Mouse (Mus musculus) hindbrain, postnatal 0 days (tissue): ENCODE measurements around the gene Kmt5a. TPM values are rescaled to one million over a fixed set of nuclear protein-coding genes. Genes with fewer than 3 reads are reported as not detected.

Experiments used
- ATAC-seq: fragments of 200-750 bp; cut with Nextera tagmentation; 2 replicates; pipeline ENCODE4 v1.8.0; 2017; ENCODE audit warnings: mild to moderate bottlenecking, moderate TSS enrichment, moderate library complexity
- DNase-seq: peaks from one replicate; pipeline ENCODE4 v3.0.0-alpha.2; 2015; ENCODE audit warnings: low spot score
- H3K27ac ChIP-seq: fragments of 300-500 bp; sonication (generic); 2 replicates; pipeline ENCODE4 v1.5.1; 2014; ENCODE audit warnings: mild to moderate bottlenecking
- H3K27me3 ChIP-seq: fragments of 300-500 bp; sonication (generic); 2 replicates; pipeline ENCODE4 v1.6.1; 2014; ENCODE audit warnings: low read length, mixed read lengths; ENCODE audit not compliant: insufficient read depth
- H3K36me3 ChIP-seq: fragments of 300-500 bp; sonication (generic); 2 replicates; pipeline ENCODE4 v1.6.1; 2014; ENCODE audit warnings: low read length, mixed read lengths; ENCODE audit not compliant: insufficient read depth
- H3K4me1 ChIP-seq: fragments of 300-500 bp; sonication (generic); 2 replicates; pipeline ENCODE4 v1.6.1; 2014; ENCODE audit warnings: antibody characterized with exemption, low read length, mixed read lengths; ENCODE audit not compliant: insufficient read depth
- H3K4me2 ChIP-seq: fragments of 300-500 bp; sonication (generic); 2 replicates; pipeline ENCODE4 v1.6.1; 2014; ENCODE audit warnings: low read depth, mild to moderate bottlenecking, low read length, moderate library complexity, mixed read lengths
- H3K4me3 ChIP-seq: fragments of 300-500 bp; sonication (generic); 2 replicates; pipeline ENCODE4 v1.5.1; 2014; ENCODE audit warnings: low read length
- H3K9ac ChIP-seq: fragments of 300-500 bp; sonication (generic); replicated peaks from 2 replicates; pipeline ENCODE4 v1.6.1; 2014; ENCODE audit warnings: mild to moderate bottlenecking, low read length, moderate library complexity, mixed read lengths
- H3K9me3 ChIP-seq: fragments of 300-500 bp; sonication (generic); 2 replicates; pipeline ENCODE4 v1.6.1; 2016; ENCODE audit warnings: low read length, mixed read lengths
- CTCF ChIP-seq: IDR thresholded peaks from 2 replicates; pipeline ENCODE4 v1.5.1; 2016; ENCODE audit warnings: antibody characterized with exemption, control low read depth, low read depth
- WGBS: fragments of 180-500 bp; shearing (Covaris S2); extraction: QIAGEN DNeasy Blood & Tissue Kit; methylation state at CpG from one replicate; pipeline ENCODE4 v1.1.7; 2014; 5-methylcytosine and 5-hydroxymethylcytosine counted together
- polyA plus RNA-seq: library from polyadenylated mRNA; unstranded; fragments of >200 nt; fragmentation: Nextera tagmentation; extraction: Ambion mirVana; gene quantifications from 2 replicates; pipeline ENCODE4 v1.2.1, GENCODE M21; 2015
- total RNA-seq: library from RNA; depleted of rRNA; stranded (reverse); fragments of >200 nt; gene quantifications from 2 replicates; pipeline ENCODE4 v1.2.3, GENCODE M21; 2014

Kmt5a gene
- total and polyA plus RNA-seq, 2 experiments from 2014 or later, result 20.5 to 48.5 TPM

GRCm38 (mm10) chr5:124482436-124482965 is 42.8 kb downstream of the Kmt5a start:
- ATAC-seq, result no peak

DNA sequence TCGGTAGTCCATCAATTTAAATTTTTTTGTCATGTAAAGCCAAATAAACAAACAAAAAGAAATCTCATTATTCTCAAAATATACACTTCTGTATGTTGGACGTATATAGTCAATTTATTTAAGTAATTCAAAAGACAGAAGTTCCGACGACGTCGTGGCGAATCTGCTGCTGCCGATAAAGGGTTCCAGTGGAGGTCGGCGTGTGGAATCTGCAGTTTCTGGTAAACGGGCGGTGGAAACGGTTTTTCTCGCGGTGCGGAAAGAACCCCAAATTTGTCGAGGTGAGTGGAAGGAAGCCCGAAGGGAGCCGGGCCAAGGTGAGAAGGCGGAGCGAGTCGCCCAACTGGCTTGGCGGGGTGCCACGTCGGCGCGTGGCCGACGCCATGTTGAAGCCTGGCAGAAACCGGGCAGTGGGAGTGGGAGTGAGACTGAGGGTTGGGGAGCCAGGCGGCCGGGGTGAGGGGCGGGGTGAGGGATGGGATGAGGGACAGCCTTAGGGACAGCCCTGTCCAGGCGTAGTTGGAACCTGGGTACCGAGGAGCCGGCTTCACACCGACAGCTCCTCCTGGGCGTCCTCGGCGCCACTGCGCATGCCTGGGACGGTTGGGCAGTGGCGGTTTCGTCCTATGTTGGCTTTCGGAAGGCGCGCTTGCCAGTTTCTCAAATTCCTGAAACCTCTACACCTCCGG is 43.4 kb downstream of the Kmt5a start, which contains the start of gene Snrnp35:
Gene Snrnp35, plus strand, starts transcription at position 169 of the 689 bp plus-strand sequence.
- under 1% methylated on average over 46 of the region's 48 CpGs for WGBS
- Histone ChIP-seq H3K36me3 (no peaks in the 10 kb centered on the region), H3K4me3 (peak within 1 kb of the TSS; percentile 68), H3K27ac (peak within 1 kb of the TSS; percentile 98), H3K9ac (peak within 1 kb of the TSS; percentile 70), H3K9me3 (no peaks in the 10 kb centered on the region), H3K4me2 (peak within 1 kb of the TSS; percentile 79), H3K4me1 (peaks cover 5% of the 10 kb centered on the region), H3K27me3 (no peaks in the 10 kb centered on the region)
- peak; percentile 94 for DNase-seq
- TF ChIP-seq CTCF, result peak; percentile 16; the same call in 1 of the 2 replicates
- ATAC-seq, result peak; percentile 93

More at GRCm38 (mm10) chr5:124482436-124482965, 42.8 kb downstream of the Kmt5a start:
- Histone ChIP-seq H3K36me3 (no peaks in the 10 kb centered on the region), H3K4me1 (peaks cover 5% of the 10 kb centered on the region), H3K27ac (peak overlapping the region; percentile 98), H3K27me3 (no peaks in the 10 kb centered on the region), H3K9ac (peak overlapping the region; percentile 70), H3K4me3 (peak overlapping the region; percentile 68), H3K9me3 (no peaks in the 10 kb centered on the region), H3K4me2 (peak overlapping the region; percentile 79)
- DNase-seq, result no peak
- no peak for TF ChIP-seq CTCF
- WGBS, result 8% methylated on average over 13 of the region's 13 CpGs

- no peaks in the 10 kb centered on the region for H3K9me3 ChIP-seq
- H3K4me1 ChIP-seq, result peaks cover under 1% of the 10 kb centered on the region; the same call in 1 of the 2 replicates
- H3K36me3 ChIP-seq, result no peaks in the 10 kb centered on the region
- H3K27me3 ChIP-seq, result no peaks in the 10 kb centered on the region
- WGBS, result 8% methylated on average over 15 of the region's 15 CpGs
- DNase-seq (no peak), ATAC-seq (peak; percentile 66)
- peak overlapping the region; percentile 70 for H3K9ac ChIP-seq
- H3K4me2 ChIP-seq, result peak overlapping the region; percentile 79
- H3K27ac ChIP-seq, result peak overlapping the region; percentile 98
- TF ChIP-seq CTCF, result 0 out of 2 replicates have a peak, but pooled peaks have one; percentile 14
- peak overlapping the region; percentile 68 for H3K4me3 ChIP-seq
These were observed 44.1 kb downstream of the Kmt5a start for GRCm38 (mm10) chr5:124483655-124484396.

GRCm38 (mm10) chr5:124485654-124486053 is 45.9 kb downstream of the Kmt5a start:
- no peak overlapping the region for H3K9ac ChIP-seq
- no peak for ATAC-seq
- H3K9me3 ChIP-seq, result no peaks in the 10 kb centered on the region
- TF ChIP-seq CTCF, result no peak
- H3K4me1 ChIP-seq, result no peaks in the 10 kb centered on the region
- no peak for DNase-seq
- H3K27me3 ChIP-seq, result no peaks in the 10 kb centered on the region
- WGBS, result 87% methylated on average over 5 of the region's 5 CpGs
- no peak overlapping the region for H3K27ac ChIP-seq
- no peak overlapping the region for H3K4me2 ChIP-seq
- no peaks in the 10 kb centered on the region; the same call in 1 of the 2 replicates for H3K36me3 ChIP-seq
- H3K4me3 ChIP-seq, result no peak overlapping the region

GRCm38 (mm10) chr5:124488885-124489284 is 49.2 kb downstream of the Kmt5a start:
- no peak overlapping the region for H3K4me2 ChIP-seq
- TF ChIP-seq CTCF, result no peak
- no peaks in the 10 kb centered on the region for H3K4me1 ChIP-seq
- WGBS, result 94% methylated on average over 3 of the region's 3 CpGs
- no peaks in the 10 kb centered on the region for H3K27me3 ChIP-seq
- H3K9ac ChIP-seq, result no peak overlapping the region
- no peak for DNase-seq
- H3K9me3 ChIP-seq, result no peaks in the 10 kb centered on the region
- no peak overlapping the region for H3K27ac ChIP-seq
- H3K4me3 ChIP-seq, result no peak overlapping the region
- ATAC-seq, result no peak
- H3K36me3 ChIP-seq, result peaks cover 4% of the 10 kb centered on the region; the same call in 1 of the 2 replicates

DNA sequence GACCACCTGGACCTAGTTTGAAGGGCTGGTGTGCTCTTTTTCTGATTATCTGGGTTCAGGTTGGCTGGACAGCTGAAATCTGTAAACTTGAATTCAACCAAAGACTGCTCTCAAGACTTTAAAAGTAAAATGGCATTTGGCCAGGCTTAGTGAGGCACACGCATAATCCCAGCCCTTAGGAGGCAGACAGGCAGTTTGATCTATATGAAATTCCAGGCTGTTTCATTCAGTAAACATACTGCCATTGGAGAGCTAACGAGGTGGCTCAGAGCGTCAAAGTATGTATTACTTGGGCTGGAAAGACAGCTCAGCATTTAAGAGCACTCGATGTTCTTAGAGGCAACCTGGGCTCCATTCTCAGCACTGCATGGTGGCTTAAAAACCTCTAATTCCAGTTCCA is 52.0 kb downstream of the Kmt5a start:
- Histone ChIP-seq H3K4me2 (no peak overlapping the region), H3K4me1 (no peaks in the 10 kb centered on the region), H3K9me3 (no peaks in the 10 kb centered on the region), H3K27ac (no peak overlapping the region), H3K4me3 (no peak overlapping the region), H3K27me3 (no peaks in the 10 kb centered on the region), H3K36me3 (peaks cover 4% of the 10 kb centered on the region; the same call in 1 of the 2 replicates), H3K9ac (no peak overlapping the region)
- WGBS, result 78% methylated on average over 4 of the region's 4 CpGs
- ATAC-seq, result no peak
- no peak for TF ChIP-seq CTCF
- DNase-seq, result no peak
